Mouse (Mus musculus): ENCODE results near the gene Aldoc. TPM values are rescaled to one million over a fixed set of nuclear protein-coding genes. Genes with fewer than 3 reads are reported as not detected.

Aldoc gene
- polyA plus RNA-seq (2012; ENCODE audit: low replicate concordance) = 0.53 and 3.2 TPM in 2 replicates

GRCm38 (mm10) chr11:78322860-78323259 lies at the start of gene Aldoc:
Gene Aldoc (plus strand): TSS chr11:78322968.

GRCm38 (mm10) chr11:78290654-78291053 lies 32.1 kb upstream of the Aldoc start, which contains the start of gene BC030499:
Gene BC030499 (plus strand): TSS chr11:78290841.

GRCm38 (mm10) chr11:78301357-78302084 lies 21.2 kb upstream of the Aldoc start, which contains the start of gene Spag5:
Gene Spag5 (plus strand): TSS chr11:78301529.

GRCm38 (mm10) chr11:78327634-78328511 lies 5.1 kb downstream of the Aldoc start, which contains the start of gene Pigs:
Gene Pigs (plus strand): TSS chr11:78328415.

GRCm38 (mm10) chr11:78343381-78344327 lies 20.9 kb downstream of the Aldoc start, which contains the start of gene Unc119:
Gene Unc119 (plus strand): TSS chr11:78343482.

Other genes with a start within 250 kb of the Aldoc start
- 4.2 and 6.0 TPM in 2 replicates for gene Eral1, start 242.6 kb upstream of the Aldoc start, polyA plus RNA-seq (2012; ENCODE audit: low replicate concordance)
- gene Fam222b, start 228.3 kb upstream of the Aldoc start, polyA plus RNA-seq (2012; ENCODE audit: low replicate concordance) = 34.4 and 71.5 TPM in 2 replicates
- gene Traf4, start 157.4 kb upstream of the Aldoc start, polyA plus RNA-seq (2012; ENCODE audit: low replicate concordance) = 21.7 and 48.0 TPM in 2 replicates
- gene Nek8, start 146.3 kb upstream of the Aldoc start, polyA plus RNA-seq (2012; ENCODE audit: low replicate concordance) = 10.0 and 12.8 TPM in 2 replicates
- 27.8 and 37.9 TPM in 2 replicates for gene Tlcd1, start 146.3 kb upstream of the Aldoc start, polyA plus RNA-seq (2012; ENCODE audit: low replicate concordance)
- gene Rpl23a, start 139.4 kb upstream of the Aldoc start, polyA plus RNA-seq (2012; ENCODE audit: low replicate concordance) = 197 and 2,234 TPM in 2 replicates
- 7.2 and 11.3 TPM in 2 replicates for gene Rab34, start 134.5 kb upstream of the Aldoc start, polyA plus RNA-seq (2012; ENCODE audit: low replicate concordance)
- gene Proca1, start 129.6 kb upstream of the Aldoc start, polyA plus RNA-seq (2012; ENCODE audit: low replicate concordance) = 0.20 TPM in 1 of 2 replicates, not detected in the other
- 7.2 and 15.6 TPM in 2 replicates for gene Sdf2, start 77.2 kb upstream of the Aldoc start, polyA plus RNA-seq (2012; ENCODE audit: low replicate concordance)
- 68.1 and 97.6 TPM in 2 replicates for gene Supt6, start 77.0 kb upstream of the Aldoc start, polyA plus RNA-seq (2012; ENCODE audit: low replicate concordance)
- gene 2610507B11Rik, start 61.2 kb upstream of the Aldoc start, polyA plus RNA-seq (2012; ENCODE audit: low replicate concordance) = 23.0 and 73.1 TPM in 2 replicates
- gene BC030499, start 32.1 kb upstream of the Aldoc start, polyA plus RNA-seq (2012; ENCODE audit: low replicate concordance) = not detected in 2 replicates
- gene Spag5, start 21.4 kb upstream of the Aldoc start, polyA plus RNA-seq (2012; ENCODE audit: low replicate concordance) = 2.1 and 18.1 TPM in 2 replicates
- 39.9 and 105 TPM in 2 replicates for gene Pigs, start 5.4 kb downstream of the Aldoc start, polyA plus RNA-seq (2012; ENCODE audit: low replicate concordance)
- 58.3 and 116 TPM in 2 replicates for gene Unc119, start 20.5 kb downstream of the Aldoc start, polyA plus RNA-seq (2012; ENCODE audit: low replicate concordance)
- not detected in 2 replicates for gene Foxn1, start 63.6 kb downstream of the Aldoc start, polyA plus RNA-seq (2012; ENCODE audit: low replicate concordance)
- 0.12 TPM in 1 of 2 replicates, not detected in the other for gene Slc13a2, start 99.2 kb downstream of the Aldoc start, polyA plus RNA-seq (2012; ENCODE audit: low replicate concordance)
- gene Slc46a1, start 142.7 kb downstream of the Aldoc start, polyA plus RNA-seq (2012; ENCODE audit: low replicate concordance) = 1.1 and 1.9 TPM in 2 replicates
- gene Sarm1, start 174.8 kb downstream of the Aldoc start, polyA plus RNA-seq (2012; ENCODE audit: low replicate concordance) = 0.72 and 1.3 TPM in 2 replicates
- not detected in 2 replicates for gene Vtn, start 176.1 kb downstream of the Aldoc start, polyA plus RNA-seq (2012; ENCODE audit: low replicate concordance)
- not detected in 2 replicates for gene Sebox, start 180.5 kb downstream of the Aldoc start, polyA plus RNA-seq (2012; ENCODE audit: low replicate concordance)
- gene Tmem199, start 189.2 kb downstream of the Aldoc start, polyA plus RNA-seq (2012; ENCODE audit: low replicate concordance) = 12.6 and 34.2 TPM in 2 replicates
- gene Poldip2, start 189.2 kb downstream of the Aldoc start, polyA plus RNA-seq (2012; ENCODE audit: low replicate concordance) = 19.9 and 24.5 TPM in 2 replicates
- 7.6 and 11.1 TPM in 2 replicates for gene Tnfaip1, start 213.4 kb downstream of the Aldoc start, polyA plus RNA-seq (2012; ENCODE audit: low replicate concordance)
- 16.0 and 48.5 TPM in 2 replicates for gene Ift20, start 213.4 kb downstream of the Aldoc start, polyA plus RNA-seq (2012; ENCODE audit: low replicate concordance)
- 3.9 and 6.0 TPM in 2 replicates for gene Tmem97, start 227.8 kb downstream of the Aldoc start, polyA plus RNA-seq (2012; ENCODE audit: low replicate concordance)

Data from hematopoietic multipotent progenitor cell, adult 10-12 weeks (in vitro differentiated cells).